Mouse (Mus musculus) CH12.LX (cell line): ENCODE measurements at regions not wholly inside any gene's neighbourhood (a gene's known extent, or its start where the extent isn't known, plus 50 kb on each side); places are given as distances from the start of the nearest gene placed in this dataset.

Source experiments
- DNase-seq: peaks from one replicate; pipeline ENCODE4 v3.0.0-alpha.2; 2013; ENCODE audit errors: extremely low read depth
- H3K27ac ChIP-seq: 2 replicates; pipeline ENCODE4 v1.5.1; 2012; ENCODE audit warnings: low read depth, mild to moderate bottlenecking, control low read depth, moderate library complexity; ENCODE audit not compliant: insufficient read depth
- H3K27me3 ChIP-seq: replicated peaks from 2 replicates; pipeline ENCODE3; 2012; ENCODE audit warnings: inconsistent platforms
- H3K36me3 ChIP-seq, 2 experiments: replicated peaks in 1 of 2; 2 replicates each; pipeline versions ENCODE3 to v1.6.1; 2012; ENCODE audit warnings: inconsistent platforms in 1 of 2, low read length in 1 of 2, mild to moderate bottlenecking in 1 of 2, mixed read lengths in 1 of 2, moderate library complexity in 1 of 2; ENCODE audit not compliant: control insufficient read depth in 1 of 2, insufficient read depth in 1 of 2
- H3K4me1 ChIP-seq, 2 experiments: 2 replicates each; pipeline ENCODE4 v1.6.1; 2012; ENCODE audit warnings: inconsistent platforms in 1 of 2, moderate library complexity in 1 of 2; ENCODE audit not compliant: insufficient read depth in 2 of 2, control insufficient read depth in 1 of 2
- H3K4me2 ChIP-seq: 2 replicates; pipeline ENCODE4 v1.6.1; 2012; ENCODE audit warnings: low read depth, mild to moderate bottlenecking, control low read depth; ENCODE audit not compliant: poor library complexity, insufficient read depth, severe bottlenecking
- H3K4me3 ChIP-seq, 3 experiments: fragments of 150-350 bp in 1 of 3; sonication (generic) in 1 of 3; replicated peaks in 1 of 3; 2 replicates each; pipeline versions ENCODE3 to v1.5.1; 2011 to 2012; ENCODE audit warnings: low read depth in 2 of 3, low read length in 2 of 3, mild to moderate bottlenecking in 2 of 3, moderate library complexity in 2 of 3, control low read depth in 1 of 3, improper control_type of control experiment in 1 of 3, inconsistent platforms in 1 of 3, mixed read lengths in 1 of 3; ENCODE audit not compliant: poor library complexity in 1 of 3
- H3K79me2 ChIP-seq: replicated peaks from 2 replicates; pipeline ENCODE4 v1.6.1; 2012; ENCODE audit warnings: mild to moderate bottlenecking, moderate library complexity; ENCODE audit not compliant: control insufficient read depth, poor library complexity, insufficient read depth, severe bottlenecking; ENCODE audit errors: extremely low read depth
- H3K9ac ChIP-seq: 2 replicates; pipeline ENCODE4 v1.6.1; 2012; ENCODE audit warnings: low read depth, mild to moderate bottlenecking, control low read depth, moderate library complexity; ENCODE audit not compliant: insufficient read depth
- H3K9me3 ChIP-seq: replicated peaks from 2 replicates; pipeline ENCODE3; 2012; ENCODE audit warnings: low read length, inconsistent platforms, mixed read lengths
- BHLHE40 ChIP-seq: IDR thresholded peaks from 2 replicates; pipeline ENCODE4 v1.6.1; 2011; ENCODE audit warnings: mild to moderate bottlenecking, low read depth, low read length, improper control_type of control experiment
- CHD2 ChIP-seq: IDR thresholded peaks from 2 replicates; pipeline ENCODE4 v1.6.1; 2011; ENCODE audit warnings: low read length, improper control_type of control experiment
- CTCF ChIP-seq, 2 experiments: IDR thresholded peaks in 1 of 2; conservative IDR thresholded peaks in 1 of 2; 2 replicates each; pipeline ENCODE4 v1.5.1; 2011 to 2012; ENCODE audit warnings: low read depth in 2 of 2, low read length in 2 of 2, improper control_type of control experiment in 1 of 2, inconsistent platforms in 1 of 2, mild to moderate bottlenecking in 1 of 2, moderate library complexity in 1 of 2
- ELF1 ChIP-seq: IDR thresholded peaks from 2 replicates; pipeline ENCODE4 v1.6.1; 2014; ENCODE audit warnings: low read depth, mild to moderate bottlenecking, inconsistent platforms, low read length, improper control_type of control experiment
- EP300 ChIP-seq: IDR thresholded peaks from 2 replicates; pipeline ENCODE4 v1.6.1; 2011; ENCODE audit warnings: low read length, improper control_type of control experiment
- GABPA ChIP-seq: IDR thresholded peaks from 2 replicates; pipeline ENCODE4 v1.6.1; 2012; ENCODE audit warnings: low read depth, low read length, improper control_type of control experiment, inconsistent platforms; ENCODE audit not compliant: insufficient replicate concordance
- IRF4 ChIP-seq: IDR thresholded peaks from 2 replicates; pipeline ENCODE4 v1.6.1; 2014; ENCODE audit warnings: low read depth, mild to moderate bottlenecking, inconsistent platforms, low read length, improper control_type of control experiment
- JUN ChIP-seq: IDR thresholded peaks from 2 replicates; pipeline ENCODE4 v1.6.1; 2011; ENCODE audit warnings: low read depth, mild to moderate bottlenecking, low read length, improper control_type of control experiment, moderate library complexity; ENCODE audit not compliant: insufficient read depth
- KAT2A ChIP-seq: IDR thresholded peaks from 2 replicates; pipeline ENCODE4 v1.6.1; 2012; ENCODE audit warnings: low read length, improper control_type of control experiment, inconsistent platforms; ENCODE audit not compliant: insufficient replicate concordance
- MAZ ChIP-seq: IDR thresholded peaks from 2 replicates; pipeline ENCODE4 v1.6.1; 2012; ENCODE audit warnings: low read depth, mild to moderate bottlenecking, inconsistent platforms, low read length, improper control_type of control experiment, moderate library complexity
- NELFE ChIP-seq: IDR thresholded peaks from 2 replicates; pipeline ENCODE4 v1.6.1; 2011; ENCODE audit warnings: low read depth, low read length, improper control_type of control experiment
- PAX5 ChIP-seq: IDR thresholded peaks from 2 replicates; pipeline ENCODE4 v1.6.1; 2012; ENCODE audit warnings: low read length, inconsistent platforms, mixed read lengths
- POLR2A ChIP-seq: IDR thresholded peaks from 2 replicates; pipeline ENCODE4 v1.6.1; 2011; ENCODE audit warnings: low read depth, mild to moderate bottlenecking, improper control_type of control experiment, low read length
- POLR2AphosphoS2 ChIP-seq: IDR thresholded peaks from 2 replicates; pipeline ENCODE4 v1.6.1; 2011; ENCODE audit warnings: low read depth, low read length, improper control_type of control experiment
- RAD21 ChIP-seq: IDR thresholded peaks from 2 replicates; pipeline ENCODE4 v1.6.1; 2011; ENCODE audit warnings: low read depth, mild to moderate bottlenecking, low read length, improper control_type of control experiment, moderate library complexity
- TBP ChIP-seq: conservative IDR thresholded peaks from 2 replicates; pipeline ENCODE4 v1.6.1; 2011; ENCODE audit warnings: low read depth, low read length, improper control_type of control experiment
- UBTF ChIP-seq: IDR thresholded peaks from 2 replicates; pipeline ENCODE4 v1.6.1; 2012; ENCODE audit warnings: low read depth, mild to moderate bottlenecking, inconsistent platforms, low read length, improper control_type of control experiment, moderate library complexity
- USF1 ChIP-seq: IDR thresholded peaks from 2 replicates; pipeline ENCODE4 v1.6.1; 2014; ENCODE audit warnings: low read depth, mild to moderate bottlenecking, inconsistent platforms, low read length, improper control_type of control experiment
- USF2 ChIP-seq: conservative IDR thresholded peaks from 2 replicates; pipeline ENCODE4 v1.6.1; 2011; ENCODE audit warnings: low read depth, low read length, improper control_type of control experiment
- ZKSCAN1 ChIP-seq: IDR thresholded peaks from 2 replicates; pipeline ENCODE4 v1.6.1; 2012; ENCODE audit warnings: low read depth, inconsistent platforms, low read length, improper control_type of control experiment, borderline replicate concordance
- ZMIZ1 ChIP-seq: IDR thresholded peaks from 2 replicates; pipeline ENCODE4 v1.6.1; 2012; ENCODE audit warnings: low read depth, mild to moderate bottlenecking, inconsistent platforms, low read length, improper control_type of control experiment
- ZNF384 ChIP-seq: IDR thresholded peaks from 2 replicates; pipeline ENCODE4 v1.6.1; 2012; ENCODE audit warnings: low read depth, low read length, improper control_type of control experiment, inconsistent platforms
- dilution Hi-C: fragments of 300-500 bp; cut with MboI; formaldehyde crosslinking; loops from 2 replicates; pipeline ENCODE4 v1.14.3; 2020; ENCODE audit warnings: low sequenced_read_pairs; ENCODE audit not compliant: extremely low pct_unique_long_range_greater_than_20kb, extremely low pct_ligation_motif_present
- in situ Hi-C: fragments of 300-500 bp; cut with MboI; formaldehyde crosslinking; loops from 3 replicates; pipeline ENCODE4 v1.14.3; 2019; ENCODE audit warnings: low sequenced_read_pairs, low pct_ligation_motif_present, low pct_unique_long_range_greater_than_20kb, mixed read lengths

DNA sequence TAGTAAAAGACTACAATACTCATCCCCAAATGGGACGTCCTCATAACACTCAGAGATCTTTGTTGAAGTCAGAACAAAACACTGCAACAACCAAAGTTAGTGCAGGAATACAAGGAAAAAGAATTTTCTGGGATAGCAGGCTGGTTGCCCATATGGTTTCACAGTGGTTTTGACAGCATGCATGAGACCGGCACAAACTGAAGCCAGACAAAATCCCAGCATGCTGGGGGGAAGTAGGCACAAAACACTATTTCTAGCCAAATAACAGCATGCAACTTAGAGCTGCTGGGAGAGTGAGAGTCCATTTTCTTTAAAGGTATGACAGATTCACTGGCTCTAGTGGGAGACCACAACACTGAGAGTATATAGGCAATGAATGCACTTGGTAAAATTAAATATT, 619.1 kb upstream of the Manea start:
- Histone ChIP-seq H3K4me2 (no peak overlapping the region), H3K4me1 (no peaks in the 10 kb centered on the region), H3K9me3 (no peaks in the 10 kb centered on the region), H3K79me2 (no peaks in the 10 kb centered on the region), H3K27me3 (no peaks in the 10 kb centered on the region), H3K27ac (no peak overlapping the region), H3K36me3 (no peaks in the 10 kb centered on the region), H3K9ac (no peak overlapping the region), H3K4me3 (no peak overlapping the region)
- no peak for DNase-seq
- in situ Hi-C loops (no loop called here), dilution Hi-C loops (no loop called here)
- TF ChIP-seq UBTF (no peak), POLR2AphosphoS2 (no peak), ELF1 (no peak), PAX5 (no peak), ZNF384 (no peak), ZMIZ1 (no peak), NELFE (no peak), USF1 (no peak), CHD2 (no peak), EP300 (no peak), MAZ (no peak), TBP (no peak), GABPA (no peak), CTCF (conservative IDR thresholded peaks at IDR 0.05 in 1 of 2, IDR thresholded peaks at IDR 0.05 in 1 of 2; ENCODE audit: low read depth in 2 of 2, low read length in 2 of 2) (no peak), ZKSCAN1 (no peak), POLR2A (no peak), JUN (no peak)

- no peaks in the 10 kb centered on the region for H3K27me3 ChIP-seq
- H3K27ac ChIP-seq = no peak overlapping the region
- DNase-seq = no peak
- no peak overlapping the region for H3K4me2 ChIP-seq
- H3K9ac ChIP-seq = no peak overlapping the region
- no peaks in the 10 kb centered on the region for H3K9me3 ChIP-seq
- no peak overlapping the region for H3K4me3 ChIP-seq
- H3K36me3 ChIP-seq = no peaks in the 10 kb centered on the region
- no peak for TF ChIP-seq RAD21
- TF ChIP-seq, all 38 proteins: peak for 0
- H3K4me1 ChIP-seq = no peaks in the 10 kb centered on the region
- dilution Hi-C loops = no loop called here
- in situ Hi-C loops = no loop called here
- no peaks in the 10 kb centered on the region for H3K79me2 ChIP-seq
Measured at GRCm38 (mm10) chr4:26964850-26965249, 618.2 kb upstream of the Manea start.

DNA sequence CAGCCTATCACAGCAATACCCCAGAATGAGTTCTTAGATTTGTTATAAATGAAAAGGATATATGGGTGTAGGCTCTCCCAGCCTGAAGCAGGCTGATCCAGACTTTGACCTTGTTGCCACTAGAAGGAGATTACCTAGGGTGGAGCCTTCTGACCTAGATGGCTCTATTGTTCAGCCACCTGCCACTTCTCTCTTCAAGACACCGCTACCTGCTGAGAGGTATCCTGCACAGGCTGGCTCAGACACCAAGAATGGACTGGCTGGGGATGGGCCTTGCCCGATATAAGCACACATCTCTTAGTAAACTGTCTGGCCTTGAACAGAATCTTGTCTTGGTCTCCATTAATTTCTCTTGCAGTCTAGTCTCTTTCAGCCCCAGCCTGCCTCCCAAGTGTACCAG, 597.9 kb upstream of the Manea start:
- in situ Hi-C loops (no loop called here), dilution Hi-C loops (no loop called here)
- no peak for DNase-seq
- Histone ChIP-seq H3K9me3 (no peaks in the 10 kb centered on the region), H3K4me3 (no peak overlapping the region), H3K4me2 (no peak overlapping the region), H3K36me3 (no peaks in the 10 kb centered on the region), H3K27me3 (no peaks in the 10 kb centered on the region), H3K79me2 (no peaks in the 10 kb centered on the region), H3K27ac (no peak overlapping the region), H3K4me1 (no peaks in the 10 kb centered on the region), H3K9ac (no peak overlapping the region)
- no peak for TF ChIP-seq POLR2AphosphoS2
- TF ChIP-seq BHLHE40 = no peak
- no peak for TF ChIP-seq USF2
- no peak for TF ChIP-seq KAT2A
- no peak for TF ChIP-seq CHD2
- TF ChIP-seq RAD21 = no peak
- no peak for TF ChIP-seq IRF4
